Mouse (Mus musculus) embryonic facial prominence, embryonic 14.5 days (tissue): ENCODE results near the gene Nr2c1. TPM values are rescaled to one million over a fixed set of nuclear protein-coding genes. Genes with fewer than 3 reads are reported as not detected.
A peak's percentile ranks its signal among the peaks of the same experiment; 100 is the strongest.

Experiments used
- ATAC-seq: fragments of 200-750 bp; cut with Nextera tagmentation; 2 replicates; pipeline ENCODE4 v1.8.0; 2017; ENCODE audit warnings: low read depth, moderate number of reproducible peaks, moderate TSS enrichment
- DNase-seq: peaks from one replicate; pipeline ENCODE4 v3.0.0-alpha.2; 2015; ENCODE audit warnings: low spot score
- H3K27ac ChIP-seq: fragments of 300-500 bp; sonication (generic); replicated peaks from 2 replicates; pipeline ENCODE4 v1.5.1; 2014; ENCODE audit warnings: low read depth, mild to moderate bottlenecking, low read length, moderate library complexity
- H3K27me3 ChIP-seq: fragments of 300-500 bp; sonication (generic); replicated peaks from 2 replicates; pipeline ENCODE4 v1.6.1; 2014; ENCODE audit warnings: low read length; ENCODE audit not compliant: control insufficient read depth, insufficient read depth
- H3K36me3 ChIP-seq: fragments of 300-500 bp; sonication (generic); 2 replicates; pipeline ENCODE4 v1.6.1; 2014; ENCODE audit warnings: low read length, mixed read lengths; ENCODE audit not compliant: control insufficient read depth, insufficient read depth
- H3K4me1 ChIP-seq: fragments of 300-500 bp; sonication (generic); 2 replicates; pipeline ENCODE4 v1.6.1; 2014; ENCODE audit warnings: antibody characterized with exemption, low read length; ENCODE audit not compliant: control insufficient read depth, insufficient read depth
- H3K4me2 ChIP-seq: fragments of 300-500 bp; sonication (generic); 2 replicates; pipeline ENCODE4 v1.6.1; 2014; ENCODE audit warnings: low read depth, mild to moderate bottlenecking, low read length, moderate library complexity, mixed read lengths
- H3K4me3 ChIP-seq: fragments of 300-500 bp; sonication (generic); 2 replicates; pipeline ENCODE4 v1.5.1; 2014; ENCODE audit warnings: low read depth, mild to moderate bottlenecking, low read length
- H3K9ac ChIP-seq: fragments of 300-500 bp; sonication (generic); 2 replicates; pipeline ENCODE4 v1.6.1; 2014; ENCODE audit warnings: low read depth, mild to moderate bottlenecking, low read length, moderate library complexity, mixed read lengths
- H3K9me3 ChIP-seq: fragments of 300-500 bp; sonication (generic); 2 replicates; pipeline ENCODE4 v1.6.1; 2016; ENCODE audit warnings: low read length; ENCODE audit not compliant: control insufficient read depth
- WGBS: fragments of 180-500 bp; shearing (Covaris S2); extraction: QIAGEN DNeasy Blood & Tissue Kit; methylation state at CpG from one replicate; pipeline ENCODE4 v1.1.7; 2014; 5-methylcytosine and 5-hydroxymethylcytosine counted together
- polyA plus RNA-seq: library from polyadenylated mRNA; unstranded; fragments of >200 nt; fragmentation: Nextera tagmentation; extraction: Ambion mirVana; gene quantifications from 2 replicates; pipeline ENCODE4 v1.2.1, GENCODE M21; 2014

The Nr2c1 gene
- polyA plus RNA-seq, 1 experiment from 2014 or later = 8.6 TPM

GRCm38 (mm10) chr10:94165426-94165825 is 17.6 kb downstream of the Nr2c1 start:
- no peak overlapping the region for H3K9ac ChIP-seq
- H3K27ac ChIP-seq = no peak overlapping the region
- no peaks in the 10 kb centered on the region for H3K27me3 ChIP-seq
- peaks cover 73% of the 10 kb centered on the region for H3K36me3 ChIP-seq
- H3K4me1 ChIP-seq = no peaks in the 10 kb centered on the region
- H3K4me3 ChIP-seq = no peak overlapping the region
- 84% methylated on average over 16 of the region's 16 CpGs for WGBS
- 0 out of 2 replicates have a peak, but pooled peaks cover 8% of the 10 kb centered on the region for H3K9me3 ChIP-seq
- H3K4me2 ChIP-seq = no peak overlapping the region
- no peak for ATAC-seq
- no peak for DNase-seq

- H3K27ac ChIP-seq = no peak overlapping the region
- no peak overlapping the region for H3K4me3 ChIP-seq
- H3K36me3 ChIP-seq = peaks cover 80% of the 10 kb centered on the region
- DNase-seq = no peak
- H3K27me3 ChIP-seq = no peaks in the 10 kb centered on the region
- 83% methylated on average over 11 of the region's 11 CpGs for WGBS
- no peak for ATAC-seq
- H3K4me1 ChIP-seq = no peaks in the 10 kb centered on the region
- 0 out of 2 replicates have a peak, but pooled peaks cover 8% of the 10 kb centered on the region for H3K9me3 ChIP-seq
- H3K9ac ChIP-seq = no peak overlapping the region
- H3K4me2 ChIP-seq = no peak overlapping the region
Measured at GRCm38 (mm10) chr10:94167051-94167750, 19.4 kb downstream of the Nr2c1 start.

- H3K9me3 ChIP-seq = 0 out of 2 replicates have a peak, but pooled peaks cover 8% of the 10 kb centered on the region
- peaks cover 87% of the 10 kb centered on the region for H3K36me3 ChIP-seq
- no peaks in the 10 kb centered on the region for H3K4me1 ChIP-seq
- ATAC-seq (peak; percentile 79; the same call in 1 of the 2 replicates), DNase-seq (peak; percentile 85)
- no peak overlapping the region for H3K9ac ChIP-seq
- 42% methylated on average over 12 of the region's 12 CpGs for WGBS
- no peak overlapping the region for H3K27ac ChIP-seq
- no peaks in the 10 kb centered on the region for H3K27me3 ChIP-seq
- no peak overlapping the region for H3K4me2 ChIP-seq
- H3K4me3 ChIP-seq = no peak overlapping the region
Measured at GRCm38 (mm10) chr10:94171440-94172130, 23.8 kb downstream of the Nr2c1 start.

GRCm38 (mm10) chr10:94172137-94172536 is 24.3 kb downstream of the Nr2c1 start:
- H3K4me2 ChIP-seq = no peak overlapping the region
- no peaks in the 10 kb centered on the region for H3K27me3 ChIP-seq
- no peaks in the 10 kb centered on the region for H3K4me1 ChIP-seq
- H3K9ac ChIP-seq = no peak overlapping the region
- ATAC-seq = no peak
- H3K9me3 ChIP-seq = 0 out of 2 replicates have a peak, but pooled peaks cover 8% of the 10 kb centered on the region
- no peak overlapping the region for H3K4me3 ChIP-seq
- peaks cover 82% of the 10 kb centered on the region for H3K36me3 ChIP-seq
- 72% methylated on average over 11 of the region's 11 CpGs for WGBS
- no peak for DNase-seq
- H3K27ac ChIP-seq = no peak overlapping the region

GRCm38 (mm10) chr10:94172706-94173105 is 24.9 kb downstream of the Nr2c1 start:
- ATAC-seq (no peak), DNase-seq (no peak)
- Histone ChIP-seq H3K36me3 (peaks cover 76% of the 10 kb centered on the region), H3K27me3 (no peaks in the 10 kb centered on the region), H3K4me2 (no peak overlapping the region), H3K4me3 (no peak overlapping the region), H3K27ac (no peak overlapping the region), H3K9ac (no peak overlapping the region), H3K4me1 (no peaks in the 10 kb centered on the region), H3K9me3 (0 out of 2 replicates have a peak, but pooled peaks cover 8% of the 10 kb centered on the region)
- 77% methylated on average over 6 of the region's 6 CpGs for WGBS

- no peak overlapping the region for H3K4me2 ChIP-seq
- 0 out of 2 replicates have a peak, but pooled peaks cover 6% of the 10 kb centered on the region for H3K9me3 ChIP-seq
- H3K4me1 ChIP-seq = no peaks in the 10 kb centered on the region
- ATAC-seq (no peak), DNase-seq (no peak)
- WGBS = 87% methylated on average over 7 of the region's 7 CpGs
- no peak overlapping the region for H3K4me3 ChIP-seq
- H3K9ac ChIP-seq = no peak overlapping the region
- no peak overlapping the region for H3K27ac ChIP-seq
- no peaks in the 10 kb centered on the region for H3K27me3 ChIP-seq
- H3K36me3 ChIP-seq = peaks cover 61% of the 10 kb centered on the region
Measured at GRCm38 (mm10) chr10:94174652-94175051, 26.8 kb downstream of the Nr2c1 start.

GRCm38 (mm10) chr10:94183199-94183598 is 35.4 kb downstream of the Nr2c1 start:
- no peaks in the 10 kb centered on the region for H3K9me3 ChIP-seq
- H3K4me3 ChIP-seq = no peak overlapping the region
- H3K36me3 ChIP-seq = peaks cover 55% of the 10 kb centered on the region
- 69% methylated on average over 4 of the region's 4 CpGs for WGBS
- ATAC-seq (no peak), DNase-seq (no peak)
- H3K27me3 ChIP-seq = no peaks in the 10 kb centered on the region
- no peaks in the 10 kb centered on the region for H3K4me1 ChIP-seq
- no peak overlapping the region for H3K27ac ChIP-seq
- H3K9ac ChIP-seq = no peak overlapping the region
- no peak overlapping the region for H3K4me2 ChIP-seq

GRCm38 (mm10) chr10:94198482-94199405 is 50.9 kb downstream of the Nr2c1 start, which contains the start of gene Ndufa12:
Gene Ndufa12 (plus strand): TSS chr10:94198720.
- Histone ChIP-seq H3K4me3 (peak within 1 kb of the TSS; percentile 82), H3K9ac (peak within 1 kb of the TSS; percentile 78), H3K9me3 (no peaks in the 10 kb centered on the region), H3K27ac (peak within 1 kb of the TSS; percentile 63; the same call in 1 of the 2 replicates), H3K27me3 (no peaks in the 10 kb centered on the region), H3K4me2 (peak within 1 kb of the TSS; percentile 88), H3K4me1 (peaks cover 4% of the 10 kb centered on the region), H3K36me3 (peaks cover 40% of the 10 kb centered on the region)
- DNase-seq (peak; percentile 96), ATAC-seq (peak; percentile 97)
- under 1% methylated on average over 45 of the region's 46 CpGs for WGBS
